Comparison of ENCODE assay signal across 11 mouse cellular contexts in the genomic region with DNA sequence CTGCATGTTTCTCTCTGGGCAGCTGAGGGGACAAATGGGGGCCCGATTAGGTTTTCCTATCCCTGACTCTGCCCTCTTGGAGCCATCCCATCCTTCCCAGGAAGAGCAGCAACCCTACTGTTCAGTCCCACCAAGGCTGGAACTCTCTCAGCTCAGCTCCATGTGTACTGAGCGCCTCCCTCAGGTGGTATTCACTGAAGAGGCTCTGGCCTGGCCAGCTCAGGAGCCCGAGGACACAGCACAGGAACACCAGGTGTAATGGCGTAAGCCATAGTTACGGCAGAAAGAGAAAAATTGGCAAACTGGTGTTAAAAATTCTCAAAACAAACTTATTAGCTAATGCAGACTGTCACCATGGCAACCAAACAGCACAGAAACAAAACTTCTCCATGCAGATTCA.
DNase-seq lines count a peak whose midpoint lies in the region; ATAC-seq and TF ChIP-seq lines count a peak whose summit lies in the region.
"Had no signal": no experiment of that assay in that cellular context is flagged by ENCODE, and none has a peak within 500 bp of the region (broad histone marks: within the 10 kb centered on the region; RNA-seq: fewer than 3 reads in every experiment).

No protein-coding gene starts in this region.

- H3K4me2 ChIP-seq in heart, postnatal 0 days (ENCODE audit: low read depth, low read length) = no peak overlapping the region
- H3K4me2 ChIP-seq in liver, postnatal 0 days (ENCODE audit: low read depth, low read length) = no peak overlapping the region
- H3K4me2 ChIP-seq: embryonic facial prominence, embryonic 13.5 days; forebrain, embryonic 15.5 days; heart, embryonic 13.5 days had no signal

- H3K9ac ChIP-seq in heart, postnatal 0 days (replicated peaks; ENCODE audit: low read depth, low read length) = no peak overlapping the region
- no peak overlapping the region for H3K9ac ChIP-seq in liver, postnatal 0 days (replicated peaks)
- H3K9ac ChIP-seq: embryonic facial prominence, embryonic 13.5 days; forebrain, embryonic 15.5 days; heart, embryonic 13.5 days had no signal

- H3K27me3 ChIP-seq in heart, postnatal 0 days (ENCODE audit: control insufficient read depth, insufficient read depth, low read length) = no peaks in the 10 kb centered on the region
- no peaks in the 10 kb centered on the region for H3K27me3 ChIP-seq in liver, postnatal 0 days (ENCODE audit: insufficient read depth, low read length)
- H3K27me3 ChIP-seq: embryonic facial prominence, embryonic 13.5 days; forebrain, embryonic 15.5 days; heart, embryonic 13.5 days had no signal

- no peak for TF ChIP-seq EP300 in heart, postnatal 0 days (IDR thresholded peaks at IDR 0.05; ENCODE audit: low read depth)
- TF ChIP-seq EP300 in liver, postnatal 0 days (IDR thresholded peaks at IDR 0.05; ENCODE audit: low read depth) = no peak

- no peak overlapping the region for H3K27ac ChIP-seq in heart, postnatal 0 days (ENCODE audit: low read depth)
- no peak overlapping the region for H3K27ac ChIP-seq in liver, postnatal 0 days (ENCODE audit: low read depth)
- H3K27ac ChIP-seq: embryonic facial prominence, embryonic 13.5 days; forebrain, embryonic 15.5 days; heart, embryonic 13.5 days had no signal

- WGBS in heart, postnatal 0 days = 74% methylated on average over 5 of the region's 5 CpGs
- WGBS in liver, postnatal 0 days (ENCODE audit: insufficient replicate concordance) = 64% methylated on average over 5 of the region's 5 CpGs

- no peak overlapping the region for H3K4me3 ChIP-seq in heart, postnatal 0 days (ENCODE audit: low read depth, low read length)
- H3K4me3 ChIP-seq in liver, postnatal 0 days (ENCODE audit: low read depth, low read length) = no peak overlapping the region
- H3K4me3 ChIP-seq: embryonic facial prominence, embryonic 13.5 days; forebrain, embryonic 15.5 days; heart, embryonic 13.5 days had no signal

- H3K4me1 ChIP-seq in heart, postnatal 0 days (ENCODE audit: control insufficient read depth, insufficient read depth) = no peaks in the 10 kb centered on the region
- no peaks in the 10 kb centered on the region for H3K4me1 ChIP-seq in liver, postnatal 0 days (ENCODE audit: insufficient read depth)
- H3K4me1 ChIP-seq: forebrain, embryonic 15.5 days; heart, embryonic 13.5 days had no signal

- H3K9me3 ChIP-seq in heart, postnatal 0 days (replicated peaks; ENCODE audit: control insufficient read depth, low read length) = no peaks in the 10 kb centered on the region
- no peaks in the 10 kb centered on the region for H3K9me3 ChIP-seq in liver, postnatal 0 days (ENCODE audit: low read length)
- H3K9me3 ChIP-seq: embryonic facial prominence, embryonic 13.5 days; forebrain, embryonic 15.5 days; heart, embryonic 13.5 days had no signal

- DNase-seq in heart, postnatal 0 days (ENCODE audit: low spot score) = no peak
- no peak for DNase-seq in heart, adult 9 months (ENCODE audit: low spot score in 2 of 2)
- DNase-seq in liver, postnatal 0 days = no peak
- DNase-seq in liver (no peak), adipocyte (ENCODE audit: low spot score) (peak; percentile 31)
- peak; percentile 38 for DNase-seq in lung, postnatal 36 days
- DNase-seq in right cerebral cortex, postnatal 14 days = no peak
- DNase-seq: cerebellum, adult 9-11 months had no signal

- ATAC-seq in heart, postnatal 0 days (ENCODE audit: insufficient read depth, low read depth) = peak; percentile 55; the same call in 1 of the 2 replicates
- ATAC-seq in liver, postnatal 0 days = no peak
- ATAC-seq: forebrain, embryonic 15.5 days had no signal

- peak; percentile 38 for TF ChIP-seq CTCF in heart, postnatal 0 days (IDR thresholded peaks at IDR 0.05; ENCODE audit: low read depth)
- TF ChIP-seq CTCF in liver, postnatal 0 days (IDR thresholded peaks at IDR 0.05; ENCODE audit: low read depth) = 0 out of 2 replicates have a peak, but pooled peaks have one; percentile 18

- H3K36me3 ChIP-seq in heart, postnatal 0 days (replicated peaks; ENCODE audit: control insufficient read depth, insufficient read depth, low read length) = no peaks in the 10 kb centered on the region
- no peaks in the 10 kb centered on the region for H3K36me3 ChIP-seq in liver, postnatal 0 days (replicated peaks; ENCODE audit: insufficient read depth, low read length)
- H3K36me3 ChIP-seq: embryonic facial prominence, embryonic 13.5 days; forebrain, embryonic 15.5 days; heart, embryonic 13.5 days had no signal

Comparison
In these comparisons a context has a peak if more than half of its experiments do, and no peak if none do; other contexts are left out.
1. DNase-seq: peak in adipocyte (single experiment) and lung, postnatal 36 days (single experiment); none in heart, postnatal 0 days (single experiment), heart, adult 9 months (0 of 2), liver, postnatal 0 days (single experiment), liver (single experiment) and right cerebral cortex, postnatal 14 days (single experiment).